Mouse (Mus musculus): Measurements from ENCODE around the gene Gk5.
"Not testable (repeated sequence)": the region's sequence is repeated elsewhere in the genome, so short reads cannot be mapped to it uniquely, and the experiment has no call there.

Gk5 gene

DNA sequence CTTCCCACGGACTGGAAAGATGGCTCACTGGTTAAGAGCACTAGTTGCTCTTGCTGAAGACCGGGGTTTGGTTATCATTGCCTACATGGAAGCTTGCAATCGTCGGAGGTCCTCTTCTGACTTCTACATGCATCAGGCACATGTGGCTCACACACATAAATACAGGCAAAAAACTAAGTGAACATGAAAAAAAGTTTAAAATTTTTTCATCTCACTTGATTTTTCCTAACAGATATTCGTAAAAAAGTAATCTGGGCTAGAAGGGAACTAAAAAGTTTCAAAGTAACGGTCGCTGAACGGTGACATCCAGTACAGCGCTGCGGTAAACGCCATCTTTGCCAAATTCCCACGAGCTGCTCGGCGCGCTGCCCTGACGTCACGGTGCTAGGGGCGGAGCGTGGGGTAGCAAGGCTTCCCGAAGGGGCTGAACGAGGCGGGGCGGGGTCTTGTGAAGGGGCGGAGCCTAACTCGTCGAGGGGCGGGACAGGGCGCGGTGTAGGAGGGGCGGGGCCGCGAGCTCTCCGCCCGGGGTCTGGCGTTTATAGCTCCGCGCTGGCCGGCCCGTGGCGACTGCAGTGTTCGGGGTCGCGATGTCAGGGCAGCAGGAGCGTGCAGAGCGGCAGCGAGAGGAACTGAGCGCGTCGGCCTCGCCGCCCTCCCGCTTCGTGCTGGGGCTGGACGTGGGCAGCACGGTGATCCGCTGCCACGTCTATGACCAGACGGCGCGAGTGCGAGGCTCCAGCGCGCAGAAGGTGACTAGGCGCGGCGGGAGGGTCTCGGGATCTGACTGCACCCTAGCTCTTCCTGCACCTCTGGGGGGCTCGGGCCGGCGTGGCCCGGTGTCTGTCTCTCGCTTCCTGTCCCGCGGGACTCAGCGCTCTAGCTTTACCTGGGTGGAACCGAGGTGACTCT is at the start of gene Gk5:
Gene Gk5, plus strand, starts transcription at position 502 of the 912 bp plus-strand sequence.
- DNase-seq (ENCODE audit: low read depth), result peak; percentile 97

GRCm38 (mm10) chr9:96078752-96079315 is 40.3 kb upstream of the Gk5 start:
- DNase-seq (ENCODE audit: low read depth), result no peak

GRCm38 (mm10) chr9:96085293-96085692 is 33.9 kb upstream of the Gk5 start:
- DNase-seq (ENCODE audit: low read depth), result no peak

GRCm38 (mm10) chr9:96087671-96088070 is 31.5 kb upstream of the Gk5 start:
- DNase-seq (ENCODE audit: low read depth), result no peak

DNA sequence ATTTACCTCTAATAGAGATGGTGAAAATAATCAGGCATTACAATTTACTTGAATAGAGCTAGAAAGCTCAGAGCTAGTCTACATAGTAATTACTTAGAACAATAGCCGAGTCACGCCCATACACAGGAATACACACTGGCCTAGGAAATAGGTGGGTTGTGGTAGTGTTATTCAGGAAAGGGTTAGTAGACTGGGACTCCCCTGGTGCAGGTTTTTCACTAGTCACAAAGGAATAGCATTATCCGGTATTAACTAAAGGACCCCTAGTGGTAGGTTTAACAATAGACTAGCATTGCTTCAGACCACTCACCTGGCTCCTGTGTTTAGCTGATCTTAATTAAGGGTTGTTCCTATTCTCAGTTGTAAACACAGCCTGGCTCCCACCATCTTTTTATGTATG is 30.7 kb upstream of the Gk5 start:
- DNase-seq (ENCODE audit: low read depth), result not testable (repeated sequence)

DNA sequence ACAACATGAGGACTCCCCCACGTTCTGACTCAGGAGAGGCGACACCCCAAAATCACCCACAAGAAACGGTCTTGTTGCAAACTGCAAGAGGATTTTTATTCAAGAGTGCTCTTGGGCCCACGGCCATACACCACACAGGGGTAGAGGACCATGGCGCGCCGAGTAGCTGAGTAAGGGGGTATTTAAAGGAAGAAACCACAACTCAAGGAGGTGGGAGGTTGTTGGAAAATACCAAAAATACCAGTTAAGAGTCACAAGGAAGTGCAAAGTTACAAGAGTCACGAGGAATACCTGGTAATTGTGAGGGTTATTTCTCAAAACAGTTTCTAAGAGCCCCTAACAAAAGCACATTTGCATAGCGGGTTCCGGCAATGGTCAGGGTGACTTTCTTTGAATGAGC is 26.5 kb upstream of the Gk5 start:
- not testable (repeated sequence) for DNase-seq (ENCODE audit: low read depth)

GRCm38 (mm10) chr9:96093221-96093620 is 25.9 kb upstream of the Gk5 start:
- DNase-seq (ENCODE audit: low read depth), result no peak

- DNase-seq (ENCODE audit: low read depth), result no peak
These were observed 24.8 kb upstream of the Gk5 start for GRCm38 (mm10) chr9:96094341-96094740.

DNA sequence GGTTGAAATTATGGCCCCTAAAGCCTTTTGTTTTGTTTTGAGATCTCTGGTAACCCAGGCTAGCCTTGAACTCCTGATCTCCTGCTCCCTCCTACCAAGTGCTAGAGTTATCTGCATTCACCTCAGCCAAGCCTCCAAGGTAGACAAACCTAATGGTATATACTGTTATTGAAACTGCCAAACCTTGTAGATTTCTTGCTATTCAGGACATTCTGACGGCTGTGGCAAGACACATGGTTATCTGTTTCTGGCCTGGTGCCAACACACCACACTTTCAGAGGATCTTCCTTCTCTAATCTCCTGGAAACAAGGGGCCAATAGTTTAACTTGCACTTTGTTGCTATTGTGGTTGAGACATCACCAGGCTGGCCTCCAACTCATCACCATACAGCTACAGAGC is 24.0 kb upstream of the Gk5 start:
- no peak for DNase-seq (ENCODE audit: low read depth)

DNA sequence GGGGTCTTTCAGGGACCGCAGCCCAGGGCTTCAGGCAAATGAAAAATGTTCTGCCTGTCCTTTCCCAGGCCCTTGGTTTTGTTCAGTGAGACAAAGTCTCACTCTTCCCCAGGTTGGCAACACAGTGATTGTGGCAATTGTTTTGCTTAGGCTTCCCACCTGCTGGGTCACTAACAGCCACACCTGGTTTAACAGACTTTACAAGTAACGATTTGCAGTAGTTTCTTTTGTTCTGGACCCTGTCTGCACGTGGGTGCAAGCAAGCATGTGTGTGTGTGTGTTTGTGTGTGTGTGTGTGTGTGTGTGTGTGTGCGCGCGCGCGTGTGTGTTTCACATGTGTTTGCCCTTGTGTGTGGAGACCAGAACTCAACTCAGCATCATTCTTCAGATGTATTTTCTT is 16.3 kb upstream of the Gk5 start:
- no peak for DNase-seq (ENCODE audit: low read depth)

GRCm38 (mm10) chr9:96112879-96113361 is 6.2 kb upstream of the Gk5 start:
- DNase-seq (ENCODE audit: low read depth), result no peak

DNA sequence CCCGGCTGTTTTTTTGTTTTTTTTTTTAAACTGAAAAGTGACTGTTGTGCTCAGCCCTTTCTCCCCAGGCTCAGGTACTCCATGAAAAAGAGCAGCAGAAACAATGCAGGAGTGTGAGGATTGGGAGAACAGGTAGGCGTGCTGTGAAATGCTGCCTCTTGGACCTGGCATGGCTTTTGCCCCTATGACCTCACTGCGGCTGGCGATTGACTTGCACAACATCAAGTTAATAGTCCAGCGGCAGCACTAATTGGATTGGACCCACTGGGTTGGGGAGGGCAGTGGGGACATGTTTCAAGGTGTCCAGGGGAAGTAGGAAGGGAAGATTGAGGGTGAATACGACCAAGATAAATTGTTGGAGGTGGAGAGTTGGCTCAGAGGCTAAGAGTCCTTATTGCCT is 2.4 kb upstream of the Gk5 start:
- DNase-seq (ENCODE audit: low read depth), result no peak

DNA sequence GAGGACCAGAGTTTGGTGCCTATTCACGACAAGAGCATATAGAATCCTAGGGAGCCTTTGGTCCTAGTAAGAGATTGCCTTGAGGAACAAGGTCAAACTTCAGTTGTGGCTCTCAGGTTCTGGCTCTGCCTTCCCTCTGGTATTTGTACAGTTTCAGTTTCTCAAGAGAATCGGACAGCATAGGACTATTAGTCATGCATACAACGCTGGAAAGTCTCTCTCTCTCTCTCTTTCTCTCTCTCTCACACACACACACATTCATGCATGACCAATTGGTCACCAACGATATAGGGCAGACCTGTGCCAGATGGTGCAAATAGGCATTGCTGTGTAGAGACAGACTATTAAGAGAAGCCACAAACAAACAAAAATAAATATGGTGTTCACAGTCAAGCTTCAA is 946 bp upstream of the Gk5 start:
- DNase-seq (ENCODE audit: low read depth), result peak; percentile 13

DNA sequence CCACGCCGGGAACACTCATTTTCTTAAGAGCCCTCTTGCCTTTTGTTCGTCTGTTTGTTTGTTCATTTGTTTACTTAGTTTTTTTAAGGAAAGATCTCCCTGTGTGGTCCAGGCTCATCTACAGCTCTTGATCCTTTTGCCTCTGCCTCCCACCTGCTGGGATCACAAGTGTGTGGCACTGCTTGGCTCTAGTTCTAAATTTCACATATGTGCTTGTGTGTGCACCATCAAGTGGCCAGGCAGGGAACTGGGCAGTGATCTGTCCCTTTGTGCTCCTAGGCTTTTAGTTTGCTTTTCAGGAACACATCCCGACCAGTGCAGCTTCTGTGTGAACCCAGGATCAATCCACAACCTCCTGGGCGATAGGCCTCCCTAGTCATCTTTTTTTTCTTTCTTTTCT is 8.8 kb downstream of the Gk5 start:
- DNase-seq (ENCODE audit: low read depth), result no peak

DNA sequence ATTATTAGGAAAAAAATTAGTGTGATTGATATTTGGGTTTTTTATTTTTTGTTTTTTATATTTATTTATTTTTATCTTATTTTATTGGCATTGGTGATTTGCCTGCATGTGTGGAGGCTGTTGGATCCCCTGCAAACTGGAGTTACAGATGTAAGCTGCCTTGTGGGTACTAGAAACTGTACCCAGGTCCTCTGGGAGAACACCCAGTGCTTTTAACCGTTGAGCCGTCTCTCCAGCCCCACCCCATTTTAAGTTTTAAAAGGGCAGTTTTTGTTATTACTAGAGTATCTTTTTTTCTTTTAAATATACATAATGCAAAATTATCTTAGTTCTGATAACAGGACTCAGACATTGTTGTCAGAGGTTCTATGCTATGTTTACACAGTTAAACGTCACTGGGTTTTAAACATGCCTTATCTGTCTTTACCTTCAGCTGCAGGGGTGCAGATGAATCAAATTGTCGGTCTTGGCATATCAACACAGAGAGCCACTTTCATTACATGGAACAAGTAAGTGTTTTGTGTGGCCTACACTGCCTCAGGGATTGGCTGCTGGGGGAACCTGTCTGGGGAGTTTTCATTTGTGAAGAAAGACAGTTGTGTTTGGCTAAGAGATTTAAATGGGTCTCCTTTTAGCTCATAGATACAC is 13.9 kb downstream of the Gk5 start:
- no peak for DNase-seq (ENCODE audit: low read depth)

- DNase-seq (ENCODE audit: low read depth), result no peak
These were observed 15.3 kb downstream of the Gk5 start for GRCm38 (mm10) chr9:96134470-96134869.

- peak; percentile 18 for DNase-seq (ENCODE audit: low read depth)
These were observed 15.8 kb downstream of the Gk5 start for GRCm38 (mm10) chr9:96134916-96135315.

DNA sequence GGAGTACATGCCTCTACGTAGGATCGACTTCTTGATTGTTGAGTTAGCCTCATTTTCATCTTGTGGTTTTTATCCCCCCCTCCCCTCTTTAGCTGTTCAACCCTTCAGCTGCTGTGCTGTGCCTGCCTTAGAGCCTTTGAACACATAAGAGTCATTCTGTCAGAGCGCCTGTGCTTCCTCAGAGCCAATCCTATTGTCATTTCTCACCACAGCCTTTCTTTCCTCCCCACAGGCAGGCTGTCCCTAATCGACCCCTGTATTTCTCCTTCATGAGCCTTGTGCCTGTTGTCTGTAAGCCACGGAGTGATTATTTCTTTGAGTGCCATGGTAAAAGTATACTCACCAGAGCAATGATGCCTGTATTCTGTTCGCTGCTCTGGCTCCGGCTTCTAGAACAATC is 16.3 kb downstream of the Gk5 start:
- DNase-seq (ENCODE audit: low read depth), result no peak

DNA sequence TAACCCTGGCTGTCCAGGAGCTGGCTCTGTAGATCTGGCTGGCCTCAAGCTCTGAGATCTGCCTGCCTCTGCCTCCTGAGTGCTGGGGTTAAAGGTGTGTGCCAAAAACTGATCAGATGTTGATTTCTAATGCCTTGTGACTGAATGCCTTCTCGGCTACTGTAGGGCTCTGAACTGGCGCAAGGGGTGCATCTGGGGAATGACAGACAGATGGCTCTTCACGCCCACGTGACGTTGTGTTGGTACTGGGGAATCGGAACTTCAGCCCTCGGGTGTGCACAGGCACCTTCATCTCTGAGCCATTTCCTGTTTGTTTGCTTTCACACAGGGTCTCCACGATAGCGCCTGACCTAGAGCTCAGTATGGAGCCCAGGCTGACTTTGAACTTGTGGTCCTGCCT is 19.8 kb downstream of the Gk5 start:
- DNase-seq (ENCODE audit: low read depth), result no peak

DNA sequence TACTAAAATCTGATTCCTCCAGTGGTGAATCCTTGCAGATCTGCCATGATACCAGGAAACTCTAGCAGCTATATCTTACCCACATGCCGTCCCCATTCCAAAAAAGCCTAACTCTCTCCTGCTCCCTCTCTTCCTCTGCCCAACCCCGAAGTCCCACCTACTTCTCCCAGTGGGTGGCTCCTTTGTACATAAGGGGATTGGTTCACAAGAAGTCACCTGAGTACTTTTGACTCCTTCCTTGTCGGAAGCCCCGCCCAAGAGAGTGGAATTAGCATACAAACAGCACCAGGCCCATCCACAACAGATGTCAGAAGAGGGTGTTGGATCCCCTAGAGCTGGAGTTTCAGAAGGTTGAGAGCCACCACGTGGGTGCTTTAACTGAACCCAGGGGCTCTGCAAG is 20.7 kb downstream of the Gk5 start:
- DNase-seq (ENCODE audit: low read depth), result no peak

DNA sequence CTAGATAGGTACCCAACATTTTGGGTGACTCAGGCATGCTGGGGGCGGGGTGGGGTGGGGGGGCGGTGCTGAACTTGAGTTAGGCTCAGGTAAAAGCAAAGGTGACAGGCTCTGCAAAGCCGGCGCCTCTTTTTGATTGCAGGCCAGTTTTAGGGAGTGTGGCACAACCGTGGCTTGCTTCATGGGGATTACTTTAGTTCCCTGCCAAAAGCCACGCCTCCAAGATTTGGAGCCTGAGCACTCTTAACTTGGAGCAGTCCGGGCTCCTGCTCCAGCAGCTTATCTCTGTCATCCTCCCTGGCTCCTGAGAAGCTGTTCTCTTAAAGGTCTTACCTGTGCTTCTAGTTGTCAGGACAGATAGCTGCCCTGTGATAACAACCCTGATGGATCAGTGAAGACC is 21.8 kb downstream of the Gk5 start:
- DNase-seq (ENCODE audit: low read depth), result no peak

DNA sequence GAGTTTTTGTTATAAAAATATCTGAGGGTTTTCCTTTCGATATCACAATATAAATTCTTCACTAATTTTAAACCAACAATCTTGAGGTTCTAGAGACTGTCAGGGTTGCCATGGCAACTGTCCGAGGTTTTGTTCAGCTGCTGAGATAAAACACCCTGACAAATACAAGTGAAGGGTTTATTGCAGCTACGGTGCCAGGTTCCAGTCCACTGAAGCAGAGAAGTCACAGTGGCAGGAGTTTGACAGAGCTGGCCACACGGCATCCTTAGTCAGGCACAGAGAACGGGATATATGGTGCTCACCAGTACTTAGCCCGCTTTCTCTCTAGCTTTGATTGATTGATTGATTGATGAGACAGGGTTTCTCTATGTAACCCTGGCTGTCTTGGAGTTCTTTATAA is 23.3 kb downstream of the Gk5 start:
- DNase-seq (ENCODE audit: low read depth), result no peak

GRCm38 (mm10) chr9:96143633-96144032 is 24.5 kb downstream of the Gk5 start:
- no peak for DNase-seq (ENCODE audit: low read depth)

All from induced T-regulatory cell, adult 2 months (primary cell).